Mouse (Mus musculus) heart, embryonic 11.5 days (tissue): ENCODE measurements around the gene Fxyd6. TPM values are rescaled to one million over a fixed set of nuclear protein-coding genes. Genes with fewer than 3 reads are reported as not detected.

Source experiments
- ATAC-seq: fragments of 200-750 bp; cut with Nextera tagmentation; replicated peaks from 2 replicates; pipeline ENCODE4 v1.8.0; 2017; ENCODE audit warnings: moderate library complexity; ENCODE audit not compliant: insufficient number of reproducible peaks, low FRiP score, low TSS enrichment
- H3K27ac ChIP-seq: fragments of 300-500 bp; sonication (generic); 2 replicates; pipeline ENCODE4 v1.5.1; 2014; ENCODE audit warnings: mild to moderate bottlenecking, low read depth, low read length
- H3K27me3 ChIP-seq: fragments of 300-500 bp; sonication (generic); 2 replicates; pipeline ENCODE4 v1.6.1; 2014; ENCODE audit warnings: mild to moderate bottlenecking, low read length, mixed read lengths; ENCODE audit not compliant: control insufficient read depth, insufficient read depth
- H3K36me3 ChIP-seq: fragments of 300-500 bp; sonication (generic); 2 replicates; pipeline ENCODE4 v1.6.1; 2014; ENCODE audit warnings: mild to moderate bottlenecking, low read length, moderate library complexity, mixed read lengths; ENCODE audit not compliant: control insufficient read depth, insufficient read depth
- H3K4me1 ChIP-seq: fragments of 300-500 bp; sonication (generic); 2 replicates; pipeline ENCODE4 v1.6.1; 2014; ENCODE audit warnings: low read length; ENCODE audit not compliant: control insufficient read depth, insufficient read depth
- H3K4me2 ChIP-seq: fragments of 300-500 bp; sonication (generic); 2 replicates; pipeline ENCODE4 v1.6.1; 2014; ENCODE audit warnings: mild to moderate bottlenecking, moderate library complexity
- H3K4me3 ChIP-seq: fragments of 300-500 bp; sonication (generic); 2 replicates; pipeline ENCODE4 v1.5.1; 2014; ENCODE audit warnings: low read depth, low read length
- H3K9ac ChIP-seq: fragments of 300-500 bp; sonication (generic); 2 replicates; pipeline ENCODE4 v1.6.1; 2014; ENCODE audit warnings: mild to moderate bottlenecking, low read depth, low read length, moderate library complexity
- H3K9me3 ChIP-seq: fragments of 300-500 bp; sonication (generic); replicated peaks from 2 replicates; pipeline ENCODE4 v1.6.1; 2016; ENCODE audit warnings: low read length; ENCODE audit not compliant: control insufficient read depth
- WGBS: fragments of 180-500 bp; shearing (Covaris S2); extraction: QIAGEN DNeasy Blood & Tissue Kit; methylation state at CpG from one replicate; pipeline ENCODE4 v1.1.7; 2014; ENCODE audit not compliant: insufficient replicate concordance; 5-methylcytosine and 5-hydroxymethylcytosine counted together
- polyA plus RNA-seq: library from polyadenylated mRNA; unstranded; fragments of >200 nt; fragmentation: Nextera tagmentation; extraction: Ambion mirVana; gene quantifications from 2 replicates; pipeline ENCODE4 v1.2.1, GENCODE M21; 2014

Gene Fxyd6
- polyA plus RNA-seq, 1 experiment from 2014 or later = 27.7 TPM

DNA sequence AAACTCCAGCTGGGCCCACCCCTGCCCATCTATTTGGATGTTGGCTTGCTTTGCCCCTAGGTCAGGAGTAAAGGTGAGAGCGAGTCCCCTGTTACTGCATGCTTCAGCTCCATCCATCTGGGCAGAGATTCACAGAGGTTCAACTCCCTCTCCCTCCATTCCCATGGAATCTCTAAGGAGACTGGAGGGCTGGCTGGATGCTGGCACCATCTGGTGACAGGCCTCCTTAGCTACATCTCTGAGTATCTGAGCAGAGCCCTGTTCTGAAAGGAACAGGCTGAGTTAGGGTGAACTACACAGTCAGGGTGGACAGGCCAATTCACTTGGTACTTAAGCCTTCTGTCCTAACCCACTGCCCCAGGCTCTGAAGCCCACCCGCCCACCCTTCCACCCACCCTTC is 40.6 kb downstream of the Fxyd6 start:
- no peak for ATAC-seq
- H3K36me3 ChIP-seq = no peaks in the 10 kb centered on the region
- H3K27ac ChIP-seq = no peak overlapping the region
- 65% methylated on average over 2 of the region's 2 CpGs for WGBS
- no peaks in the 10 kb centered on the region for H3K4me1 ChIP-seq
- H3K27me3 ChIP-seq = peaks cover 13% of the 10 kb centered on the region
- H3K4me3 ChIP-seq = no peak overlapping the region
- H3K4me2 ChIP-seq = no peak overlapping the region
- H3K9me3 ChIP-seq = no peaks in the 10 kb centered on the region
- no peak overlapping the region for H3K9ac ChIP-seq

DNA sequence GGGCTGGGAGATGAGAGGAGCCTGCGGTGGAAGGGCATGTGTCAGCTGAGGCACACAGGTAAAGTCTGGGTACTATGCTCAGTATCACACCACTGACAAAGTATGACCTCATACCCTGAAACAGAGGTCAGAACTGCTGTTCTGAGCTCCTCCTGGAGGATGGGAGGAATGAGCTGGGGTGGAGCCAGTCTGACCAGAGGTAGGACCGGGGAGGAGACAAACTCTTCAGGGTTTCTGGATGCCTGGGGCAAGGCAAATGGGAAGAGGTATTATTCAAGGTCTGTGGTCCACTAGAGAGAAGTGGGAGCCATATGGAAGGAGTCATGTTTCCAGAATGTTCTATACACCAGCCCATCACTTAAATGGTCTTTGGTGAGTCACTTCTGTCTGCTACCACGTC is 41.1 kb downstream of the Fxyd6 start:
- no peaks in the 10 kb centered on the region for H3K4me1 ChIP-seq
- no peaks in the 10 kb centered on the region for H3K9me3 ChIP-seq
- peaks cover 13% of the 10 kb centered on the region for H3K27me3 ChIP-seq
- no peak overlapping the region for H3K27ac ChIP-seq
- H3K9ac ChIP-seq = no peak overlapping the region
- no peak overlapping the region for H3K4me3 ChIP-seq
- no peak for ATAC-seq
- H3K36me3 ChIP-seq = no peaks in the 10 kb centered on the region
- H3K4me2 ChIP-seq = no peak overlapping the region
- 62% methylated on average over 3 of the region's 3 CpGs for WGBS

DNA sequence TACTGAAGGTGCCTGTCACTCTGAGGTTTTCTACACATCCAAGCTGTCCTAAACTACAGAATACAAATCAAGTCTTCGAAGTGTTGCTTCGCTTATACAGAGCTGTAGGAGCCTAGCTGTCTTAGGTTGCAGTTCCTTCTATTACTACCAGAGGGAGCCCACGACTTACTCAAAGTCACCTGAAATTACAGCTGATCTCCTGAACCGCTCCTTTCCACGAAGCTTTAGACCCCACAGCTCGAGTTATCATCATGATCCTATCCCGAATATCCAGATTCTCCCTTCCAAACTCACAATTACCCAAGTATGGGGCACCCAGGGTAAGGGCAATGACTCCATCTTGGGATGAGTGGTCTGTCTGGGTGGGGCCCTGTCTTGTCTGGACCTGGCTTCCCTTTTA is 41.8 kb downstream of the Fxyd6 start:
- Histone ChIP-seq H3K9me3 (no peaks in the 10 kb centered on the region), H3K27ac (no peak overlapping the region), H3K27me3 (peaks cover 13% of the 10 kb centered on the region), H3K4me2 (peak overlapping the region; percentile 41), H3K9ac (no peak overlapping the region), H3K4me1 (no peaks in the 10 kb centered on the region), H3K36me3 (no peaks in the 10 kb centered on the region), H3K4me3 (0 out of 2 replicates have a peak overlapping the region, but pooled peaks have one; percentile 3)
- 29% methylated on average over 7 of the region's 7 CpGs for WGBS
- ATAC-seq = no peak

DNA sequence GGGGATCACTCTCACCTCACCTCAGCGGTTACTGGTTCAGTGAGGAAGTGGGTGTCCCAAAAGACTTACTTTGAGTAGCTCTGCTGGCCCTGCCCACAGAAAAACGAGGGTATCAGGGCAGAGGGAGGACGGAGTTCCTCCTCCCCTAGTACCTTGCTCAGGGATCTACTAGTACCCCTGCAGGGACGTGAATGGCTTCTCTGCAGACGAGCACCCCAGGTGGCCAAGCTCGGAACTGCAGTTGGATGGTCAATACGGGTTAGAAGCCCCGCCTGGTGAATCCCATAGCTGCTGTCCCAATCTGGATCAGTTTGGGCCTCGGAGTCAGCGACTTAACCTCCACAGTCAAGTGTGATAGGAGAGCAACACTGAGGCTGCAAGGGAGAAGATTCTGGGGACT is 42.3 kb downstream of the Fxyd6 start:
- Histone ChIP-seq H3K4me2 (peak overlapping the region; percentile 41), H3K4me3 (0 out of 2 replicates have a peak overlapping the region, but pooled peaks have one; percentile 3), H3K27ac (no peak overlapping the region), H3K36me3 (no peaks in the 10 kb centered on the region), H3K4me1 (no peaks in the 10 kb centered on the region), H3K27me3 (peaks cover 10% of the 10 kb centered on the region), H3K9me3 (no peaks in the 10 kb centered on the region), H3K9ac (no peak overlapping the region)
- no peak for ATAC-seq
- WGBS = 6% methylated on average over 10 of the region's 10 CpGs

DNA sequence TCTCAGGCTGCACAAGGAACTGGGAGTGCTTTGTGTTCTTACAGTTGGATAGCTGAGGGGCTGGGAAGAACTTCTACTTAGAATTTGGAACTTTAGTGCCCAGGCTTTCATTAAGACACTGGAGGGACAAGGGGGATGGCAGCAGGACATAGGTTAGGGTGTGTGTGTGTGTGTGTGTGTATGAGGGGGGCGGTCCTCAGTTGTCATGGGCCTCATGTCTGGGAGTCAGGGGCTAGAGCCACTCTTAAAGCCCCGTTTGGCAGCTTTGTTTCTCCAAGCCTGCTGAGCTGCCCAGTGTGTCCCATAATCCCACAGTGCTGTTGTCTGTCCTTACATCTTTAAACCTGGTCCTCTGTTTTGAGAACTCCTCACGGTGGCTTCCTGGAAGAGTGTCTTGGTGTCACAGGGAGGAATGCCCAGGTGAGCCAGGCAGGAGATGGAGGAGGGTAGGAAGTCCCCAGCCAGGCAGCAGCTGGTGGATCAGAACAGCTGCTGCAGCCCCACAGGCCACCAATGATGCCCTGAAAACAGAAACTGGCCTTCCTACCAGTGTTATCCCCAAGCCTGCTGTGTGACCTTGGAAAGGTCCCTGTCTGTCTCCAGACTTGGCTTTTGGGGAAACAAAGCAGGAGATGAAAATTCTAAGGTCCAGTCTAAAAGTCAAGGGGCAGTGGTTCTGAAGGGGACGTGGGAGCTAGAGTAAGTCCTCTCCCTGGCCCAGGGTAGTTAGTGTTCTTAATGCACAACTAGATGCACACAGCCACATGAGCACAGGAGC is 42.9 kb downstream of the Fxyd6 start:
- no peak overlapping the region for H3K4me3 ChIP-seq
- no peak overlapping the region for H3K9ac ChIP-seq
- no peaks in the 10 kb centered on the region for H3K9me3 ChIP-seq
- peaks cover 10% of the 10 kb centered on the region for H3K27me3 ChIP-seq
- WGBS = 60% methylated on average over 4 of the region's 4 CpGs
- H3K27ac ChIP-seq = no peak overlapping the region
- H3K36me3 ChIP-seq = no peaks in the 10 kb centered on the region
- no peak overlapping the region for H3K4me2 ChIP-seq
- H3K4me1 ChIP-seq = no peaks in the 10 kb centered on the region
- no peak for ATAC-seq

DNA sequence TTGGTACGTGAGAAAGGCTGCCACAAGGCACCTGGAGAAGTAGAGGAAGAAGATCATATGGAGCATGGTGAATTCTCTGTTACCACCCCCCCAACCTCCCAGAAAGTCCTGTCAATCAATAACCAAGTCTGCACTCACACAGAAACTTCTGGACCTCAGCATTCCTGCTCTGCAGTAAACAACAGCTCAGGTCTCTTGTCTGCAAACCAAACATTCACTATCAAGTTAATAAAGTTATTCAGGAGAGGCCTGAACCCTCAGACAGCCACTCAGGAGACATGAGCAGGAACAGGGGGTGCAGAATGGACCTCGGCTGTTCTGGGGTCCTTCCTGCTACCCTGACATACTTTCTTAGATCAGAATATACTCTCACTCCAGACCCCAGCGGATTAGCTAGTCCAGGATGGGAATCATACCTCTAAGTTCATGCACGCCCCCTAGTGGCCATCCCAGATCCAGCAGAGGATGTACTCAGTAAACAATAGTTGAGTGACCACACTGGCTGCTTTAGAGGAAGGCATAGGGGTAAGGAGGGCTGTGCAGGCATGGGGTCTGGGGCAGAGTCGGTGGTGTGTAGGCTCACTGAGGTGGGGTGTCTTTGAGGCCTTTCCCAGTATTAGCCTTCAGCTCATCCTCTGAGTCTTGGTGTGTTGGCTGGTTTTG is 43.6 kb downstream of the Fxyd6 start:
- Histone ChIP-seq H3K9ac (no peak overlapping the region), H3K27me3 (peaks cover 10% of the 10 kb centered on the region), H3K4me1 (no peaks in the 10 kb centered on the region), H3K9me3 (no peaks in the 10 kb centered on the region), H3K27ac (no peak overlapping the region), H3K4me3 (no peak overlapping the region), H3K4me2 (no peak overlapping the region), H3K36me3 (no peaks in the 10 kb centered on the region)
- ATAC-seq = no peak
- WGBS = 58% methylated on average over 5 of the region's 5 CpGs

DNA sequence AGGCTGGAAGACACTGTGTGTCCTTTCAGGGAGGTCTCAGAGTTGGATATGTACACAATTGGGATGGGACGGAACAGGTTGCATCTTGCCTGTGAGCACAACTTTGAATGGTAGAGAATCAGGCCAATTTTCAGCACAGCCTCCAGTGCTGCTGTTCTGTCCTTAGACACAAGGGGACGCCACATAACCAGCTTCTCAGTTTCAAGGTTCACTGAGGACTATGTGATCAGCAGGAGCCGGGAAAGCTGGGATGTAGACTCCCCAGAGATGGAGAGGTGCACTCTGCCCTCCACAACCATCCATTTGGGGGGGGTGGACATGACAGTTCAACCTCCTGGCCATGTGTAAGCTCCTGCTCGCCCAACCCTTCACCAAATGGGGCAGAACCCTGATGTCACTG is 45.9 kb downstream of the Fxyd6 start:
- Histone ChIP-seq H3K4me3 (no peak overlapping the region), H3K27ac (no peak overlapping the region), H3K9ac (no peak overlapping the region), H3K27me3 (peaks cover 3% of the 10 kb centered on the region), H3K9me3 (no peaks in the 10 kb centered on the region), H3K4me1 (no peaks in the 10 kb centered on the region), H3K4me2 (no peak overlapping the region), H3K36me3 (no peaks in the 10 kb centered on the region)
- ATAC-seq = no peak
- 44% methylated on average over 4 of the region's 4 CpGs for WGBS

DNA sequence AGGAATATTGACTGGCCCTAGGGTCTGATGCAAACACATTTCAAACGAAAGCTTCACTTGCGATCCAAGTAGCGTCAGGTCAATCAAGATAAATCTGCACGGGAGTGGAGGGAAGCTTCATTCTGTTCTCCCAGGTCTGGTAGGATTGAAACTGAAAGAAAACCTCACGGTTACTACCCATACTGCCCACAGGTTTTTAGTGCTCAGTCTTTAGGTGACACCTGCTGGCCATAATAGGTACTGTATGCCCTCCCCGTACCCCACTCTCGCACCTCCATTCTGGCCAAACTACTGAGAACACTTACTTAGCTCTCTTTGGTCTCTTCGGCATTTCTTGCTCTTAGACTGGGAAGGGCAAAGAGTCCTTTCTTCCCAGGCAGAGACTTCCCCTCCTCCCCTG is 47.3 kb downstream of the Fxyd6 start:
- H3K9me3 ChIP-seq = no peaks in the 10 kb centered on the region
- no peak for ATAC-seq
- H3K36me3 ChIP-seq = no peaks in the 10 kb centered on the region
- peaks cover 2% of the 10 kb centered on the region; the same call in 1 of the 2 replicates for H3K27me3 ChIP-seq
- 21% methylated on average over 8 of the region's 8 CpGs for WGBS
- H3K9ac ChIP-seq = no peak overlapping the region
- H3K4me1 ChIP-seq = no peaks in the 10 kb centered on the region
- H3K4me2 ChIP-seq = peak overlapping the region; percentile 38; the same call in 1 of the 2 replicates
- H3K27ac ChIP-seq = no peak overlapping the region
- no peak overlapping the region for H3K4me3 ChIP-seq
